In genomic region chr7:49181010-49181409, GRCm38 (mm10) we compare ENCODE assay signal across 18 mouse cellular contexts.
"Had no signal": no experiment of that assay in that cellular context is flagged by ENCODE, and none has a peak within 500 bp of the region (broad histone marks: within the 10 kb centered on the region; RNA-seq: fewer than 3 reads in every experiment).

No protein-coding gene starts in this region.

- ATAC-seq: lung, postnatal 0 days; midbrain, embryonic 13.5 days; midbrain, embryonic 15.5 days had no signal

- H3K4me1 ChIP-seq: stomach, embryonic 15.5 days had no signal

- DNase-seq: lung, adult 2 months; lung, postnatal 14 days; lung, postnatal 36 days; retina, postnatal 1 day; right cerebral cortex, adult 18-20 months; right cerebral cortex, postnatal 25 days; thymus, adult 18-20 months; thymus, postnatal 14 days; thymus, postnatal 36 days had no signal

- H3K27ac ChIP-seq: lung, embryonic 15.5 days; macrophage; midbrain, embryonic 13.5 days; midbrain, embryonic 15.5 days; neural tube, embryonic 12.5 days; stomach, embryonic 15.5 days; stomach, postnatal 0 days had no signal

- H3K4me3 ChIP-seq: lung, embryonic 15.5 days; megakaryocyte, embryonic 14.5 days; midbrain, embryonic 13.5 days; midbrain, embryonic 15.5 days; neural tube, embryonic 12.5 days; stomach, embryonic 15.5 days had no signal
